Mouse (Mus musculus) MEL (cell line): Measurements from ENCODE around the gene Papola. TPM values are rescaled to one million over a fixed set of nuclear protein-coding genes. Genes with fewer than 3 reads are reported as not detected.

Experiments used
- DNase-seq: peaks from one replicate; pipeline ENCODE4 v3.0.0; 2011; ENCODE audit warnings: low read depth, low spot score
- H3K27ac ChIP-seq: 2 replicates; pipeline ENCODE4 v1.5.1; 2012; ENCODE audit warnings: low read depth, mild to moderate bottlenecking, control low read depth, low read length, moderate library complexity; ENCODE audit not compliant: control insufficient read depth
- H3K27me3 ChIP-seq, 2 experiments: fragments of 150-350 bp in 1 of 2; sonication (generic) in 1 of 2; 2 replicates each; pipeline ENCODE4 v1.6.1; 2012; ENCODE audit warnings: low read length in 2 of 2, mild to moderate bottlenecking in 2 of 2, improper control_type of control experiment in 1 of 2, moderate library complexity in 1 of 2; ENCODE audit not compliant: insufficient read depth in 2 of 2, control insufficient read depth in 1 of 2
- H3K36me3 ChIP-seq, 2 experiments: 2 replicates each; pipeline ENCODE4 v1.6.1; 2012 to 2014; ENCODE audit warnings: low read length in 2 of 2, improper control_type of control experiment in 1 of 2, inconsistent platforms in 1 of 2, mild to moderate bottlenecking in 1 of 2; ENCODE audit not compliant: insufficient read depth in 2 of 2, control insufficient read depth in 1 of 2
- H3K4me1 ChIP-seq, 2 experiments: fragments of 150-350 bp in 1 of 2; sonication (generic) in 1 of 2; 2 replicates each; pipeline ENCODE4 v1.6.1; 2012; ENCODE audit warnings: low read length in 2 of 2, improper control_type of control experiment in 1 of 2, mild to moderate bottlenecking in 1 of 2; ENCODE audit not compliant: insufficient read depth in 2 of 2, control insufficient read depth in 1 of 2
- H3K4me3 ChIP-seq, 2 experiments: fragments of 150-350 bp in 1 of 2; sonication (generic) in 1 of 2; 2 replicates each; pipeline ENCODE4 v1.5.1; 2012; ENCODE audit warnings: low read depth in 2 of 2, low read length in 2 of 2, mild to moderate bottlenecking in 2 of 2, moderate library complexity in 2 of 2, control low read depth in 1 of 2, improper control_type of control experiment in 1 of 2; ENCODE audit not compliant: control insufficient read depth in 1 of 2, insufficient read depth in 1 of 2
- H3K79me2 ChIP-seq: 2 replicates; pipeline ENCODE4 v1.6.1; 2012; ENCODE audit warnings: mild to moderate bottlenecking, low read length, moderate library complexity; ENCODE audit not compliant: control insufficient read depth, poor library complexity, insufficient read depth
- H3K9ac ChIP-seq: 2 replicates; pipeline ENCODE4 v1.6.1; 2012; ENCODE audit warnings: low read depth, mild to moderate bottlenecking, control low read depth, low read length, moderate library complexity; ENCODE audit not compliant: control insufficient read depth, poor library complexity, severe bottlenecking
- H3K9me3 ChIP-seq: fragments of 150-350 bp; sonication (generic); replicated peaks from 2 replicates; pipeline ENCODE4 v1.6.1; 2012; ENCODE audit warnings: mild to moderate bottlenecking, low read length, improper control_type of control experiment, moderate library complexity; ENCODE audit not compliant: insufficient read depth
- BHLHE40 ChIP-seq: IDR thresholded peaks from 2 replicates; pipeline ENCODE4 v1.6.1; 2012; ENCODE audit warnings: low read depth, mild to moderate bottlenecking, inconsistent platforms, low read length, improper control_type of control experiment, borderline replicate concordance
- CHD2 ChIP-seq: IDR thresholded peaks from 2 replicates; pipeline ENCODE4 v1.6.1; 2011; ENCODE audit warnings: low read length, improper control_type of control experiment
- CTCF ChIP-seq, 3 experiments: IDR thresholded peaks in 2 of 3; conservative IDR thresholded peaks in 1 of 3; 2 replicates each; pipeline ENCODE4 v1.5.1; 2011 to 2012; ENCODE audit warnings: low read length in 3 of 3, low read depth in 2 of 3, mild to moderate bottlenecking in 2 of 3, improper control_type of control experiment in 1 of 3, inconsistent platforms in 1 of 3, mixed read lengths in 1 of 3, moderate library complexity in 1 of 3; ENCODE audit not compliant: control insufficient read depth in 1 of 3, insufficient read depth in 1 of 3, poor library complexity in 1 of 3, severe bottlenecking in 1 of 3
- E2F4 ChIP-seq: IDR thresholded peaks from 2 replicates; pipeline ENCODE4 v1.6.1; 2011; ENCODE audit warnings: low read depth, low read length, improper control_type of control experiment, borderline replicate concordance
- ETS1 ChIP-seq: IDR thresholded peaks from 2 replicates; pipeline ENCODE4 v1.6.1; 2012; ENCODE audit warnings: low read depth, mild to moderate bottlenecking, inconsistent platforms, low read length, improper control_type of control experiment, moderate library complexity
- GABPA ChIP-seq: IDR thresholded peaks from 2 replicates; pipeline ENCODE4 v1.6.1; 2012; ENCODE audit warnings: low read depth, mild to moderate bottlenecking, inconsistent platforms, low read length, improper control_type of control experiment, moderate library complexity
- GATA1 ChIP-seq: IDR thresholded peaks from 2 replicates; pipeline ENCODE4 v1.6.1; 2011; ENCODE audit warnings: low read depth, low read length, improper control_type of control experiment
- HCFC1 ChIP-seq: IDR thresholded peaks from 2 replicates; pipeline ENCODE4 v1.6.1; 2012; ENCODE audit warnings: low read depth, mild to moderate bottlenecking, inconsistent platforms, low read length, improper control_type of control experiment, moderate library complexity
- KAT2A ChIP-seq: conservative IDR thresholded peaks from 2 replicates; pipeline ENCODE4 v1.6.1; 2012; ENCODE audit warnings: low read depth, low read length, improper control_type of control experiment, inconsistent platforms
- MAFK ChIP-seq: IDR thresholded peaks from 2 replicates; pipeline ENCODE4 v1.6.1; 2011; ENCODE audit warnings: low read depth, mild to moderate bottlenecking, low read length, improper control_type of control experiment, borderline replicate concordance
- MAX ChIP-seq: IDR thresholded peaks from 2 replicates; pipeline ENCODE4 v1.6.1; 2011; ENCODE audit warnings: low read length, improper control_type of control experiment
- MXI1 ChIP-seq: IDR thresholded peaks from 2 replicates; pipeline ENCODE4 v1.6.1; 2011; ENCODE audit warnings: mild to moderate bottlenecking, low read depth, low read length, improper control_type of control experiment
- MYC ChIP-seq: IDR thresholded peaks from 2 replicates; pipeline ENCODE4 v1.6.1; 2011; ENCODE audit warnings: low read depth, mild to moderate bottlenecking, low read length, improper control_type of control experiment, moderate library complexity
- NELFE ChIP-seq: IDR thresholded peaks from 2 replicates; pipeline ENCODE4 v1.6.1; 2011; ENCODE audit warnings: low read depth, low read length, improper control_type of control experiment
- POLR2A ChIP-seq, 2 experiments: IDR thresholded peaks; 2 replicates each; pipeline ENCODE4 v1.6.1; 2011 to 2012; ENCODE audit warnings: low read length in 2 of 2, mild to moderate bottlenecking in 2 of 2, control low read depth in 1 of 2, improper control_type of control experiment in 1 of 2, low read depth in 1 of 2, moderate library complexity in 1 of 2; ENCODE audit not compliant: control insufficient read depth in 1 of 2, insufficient read depth in 1 of 2, poor library complexity in 1 of 2
- POLR2AphosphoS5 ChIP-seq: IDR thresholded peaks from 2 replicates; pipeline ENCODE4 v1.6.1; 2012; ENCODE audit warnings: low read depth, borderline replicate concordance, mild to moderate bottlenecking, inconsistent platforms, low read length, moderate library complexity, mixed read lengths
- RCOR1 ChIP-seq: IDR thresholded peaks from 2 replicates; pipeline ENCODE4 v1.6.1; 2012; ENCODE audit warnings: low read depth, mild to moderate bottlenecking, inconsistent platforms, low read length, improper control_type of control experiment
- SIN3A ChIP-seq: IDR thresholded peaks from 2 replicates; pipeline ENCODE4 v1.6.1; 2012; ENCODE audit warnings: low read length, improper control_type of control experiment, inconsistent platforms
- TBP ChIP-seq: IDR thresholded peaks from 2 replicates; pipeline ENCODE4 v1.8.0; 2011; ENCODE audit warnings: low read depth, low read length, improper control_type of control experiment
- TCF12 ChIP-seq: IDR thresholded peaks from 2 replicates; pipeline ENCODE4 v1.6.1; 2014; ENCODE audit warnings: low read depth, mild to moderate bottlenecking, inconsistent platforms, low read length, improper control_type of control experiment, moderate library complexity
- USF1 ChIP-seq: IDR thresholded peaks from 2 replicates; pipeline ENCODE4 v1.6.1; 2014; ENCODE audit warnings: low read depth, mild to moderate bottlenecking, inconsistent platforms, low read length, improper control_type of control experiment, moderate library complexity
- ZKSCAN1 ChIP-seq: IDR thresholded peaks from 2 replicates; pipeline ENCODE4 v1.6.1; 2012; ENCODE audit warnings: low read depth, mild to moderate bottlenecking, inconsistent platforms, low read length, improper control_type of control experiment, moderate library complexity
- ZMIZ1 ChIP-seq: IDR thresholded peaks from 2 replicates; pipeline ENCODE4 v1.6.1; 2012; ENCODE audit warnings: low read depth, mild to moderate bottlenecking, inconsistent platforms, low read length, improper control_type of control experiment, moderate library complexity
- polyA plus RNA-seq, 2 experiments: library from polyadenylated mRNA; stranded (reverse) in 1 of 2; unstranded in 1 of 2; fragments of >175 nt in 1 of 2; fragments of >200 nt in 1 of 2; gene quantifications; 2 replicates each; pipeline versions ENCODE4 v1.2.1 to v1.2.4; 2012; ENCODE audit warnings: low replicate concordance in 2 of 2, low read depth in 1 of 2; ENCODE audit not compliant: insufficient read length in 2 of 2, insufficient read depth in 1 of 2, missing spikeins in 1 of 2
- total RNA-seq: library from RNA; depleted of rRNA; stranded (reverse); fragments of 300-350 nt; gene quantifications from 2 replicates; pipeline ENCODE4 v1.2.3, GENCODE M21; 2012

Gene Papola
- total and polyA plus RNA-seq, 3 experiments: 144 to 329 (median 193) TPM

DNA sequence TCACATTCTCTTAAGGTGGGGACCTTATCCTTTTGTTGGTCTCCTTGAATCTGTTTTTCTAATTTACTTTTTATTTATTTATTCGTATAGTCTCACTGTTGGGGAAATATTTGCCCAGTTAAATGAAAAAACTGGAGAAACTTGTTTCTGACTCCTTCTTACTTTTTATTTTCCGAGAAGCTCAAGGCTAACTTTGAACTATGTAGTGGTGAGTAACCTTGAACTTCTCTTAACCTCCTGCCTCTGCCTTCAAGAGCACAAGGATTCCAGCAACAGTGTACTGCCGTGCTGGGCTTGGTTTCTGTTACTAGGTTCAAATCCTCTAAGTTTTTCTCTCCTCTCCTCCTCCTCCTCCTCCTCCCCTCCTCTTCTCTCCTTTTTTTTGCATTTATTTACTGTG is 22.9 kb upstream of the Papola start:
- no peak for TF ChIP-seq GABPA
- no peak for TF ChIP-seq E2F4
- no peak for TF ChIP-seq MAX
- no peak for TF ChIP-seq CTCF (IDR thresholded peaks at IDR 0.05 in 2 of 3, conservative IDR thresholded peaks at IDR 0.05 in 1 of 3; ENCODE audit: control insufficient read depth in 1 of 3, insufficient read depth in 1 of 3, low read depth in 2 of 3, low read length in 3 of 3, poor library complexity in 1 of 3, severe bottlenecking in 1 of 3)
- no peak for TF ChIP-seq TCF12
- TF ChIP-seq HCFC1: no peak
- TF ChIP-seq MAFK: no peak
- H3K36me3 ChIP-seq: peaks cover 0 to 2% of the 10 kb centered on the region in 2 experiments; a peak in 2 of 4 replicates
- no peak for DNase-seq
- no peak overlapping the region for H3K9ac ChIP-seq
- H3K27ac ChIP-seq: no peak overlapping the region
- H3K4me1 ChIP-seq: peaks cover 3 to 15% of the 10 kb centered on the region in 2 experiments; a peak in 3 of 4 replicates
- no peak overlapping the region for H3K4me3 ChIP-seq
- no peaks in the 10 kb centered on the region for H3K9me3 ChIP-seq
- H3K27me3 ChIP-seq: no peaks in the 10 kb centered on the region
- H3K79me2 ChIP-seq: no peaks in the 10 kb centered on the region

GRCm38 (mm10) chr12:105769700-105770099 is 14.8 kb upstream of the Papola start:
- no peak overlapping the region for H3K27ac ChIP-seq
- no peaks in the 10 kb centered on the region for H3K9me3 ChIP-seq
- DNase-seq: no peak
- H3K9ac ChIP-seq: no peak overlapping the region
- H3K27me3 ChIP-seq: no peaks in the 10 kb centered on the region
- no peak overlapping the region for H3K4me3 ChIP-seq
- no peaks in the 10 kb centered on the region for H3K36me3 ChIP-seq
- H3K4me1 ChIP-seq: no peaks in the 10 kb centered on the region
- H3K79me2 ChIP-seq: no peaks in the 10 kb centered on the region
- TF ChIP-seq KAT2A (no peak), ETS1 (no peak), TCF12 (no peak), ZMIZ1 (no peak), MAX (no peak), BHLHE40 (no peak), CHD2 (no peak), MYC (no peak)

DNA sequence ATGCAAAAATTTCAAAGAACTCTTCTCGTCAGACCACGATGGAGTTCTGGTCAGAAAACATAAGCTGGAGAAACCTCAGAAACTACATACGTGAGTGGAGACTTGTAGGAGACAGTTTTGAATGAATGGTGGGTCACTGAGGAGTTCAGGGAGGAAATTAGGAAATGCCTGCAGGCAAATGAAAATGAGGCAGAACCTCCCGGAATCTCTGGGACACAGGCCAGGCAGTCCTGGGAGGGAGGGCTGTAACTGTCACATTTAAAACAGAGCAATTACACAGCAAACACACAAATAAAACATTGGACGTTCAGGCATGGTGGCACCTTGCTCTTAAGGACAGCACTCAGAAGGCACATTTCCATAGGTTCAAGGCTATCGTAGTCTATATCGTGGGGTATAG is 9.6 kb upstream of the Papola start:
- no peaks in the 10 kb centered on the region for H3K9me3 ChIP-seq
- TF ChIP-seq POLR2A (IDR thresholded peaks at IDR 0.05; ENCODE audit: control insufficient read depth in 1 of 2, insufficient read depth in 1 of 2, low read depth in 1 of 2, low read length in 2 of 2, poor library complexity in 1 of 2) (no peak), GATA1 (no peak), MAX (no peak), MXI1 (no peak), SIN3A (no peak), ZKSCAN1 (no peak), USF1 (no peak), POLR2AphosphoS5 (no peak), MAFK (no peak), NELFE (no peak), RCOR1 (no peak), KAT2A (no peak), TBP (no peak)
- TF ChIP-seq, all 39 proteins: peak for 0
- Histone ChIP-seq H3K9ac (no peak overlapping the region), H3K27me3 (no peaks in the 10 kb centered on the region), H3K27ac (no peak overlapping the region), H3K79me2 (no peaks in the 10 kb centered on the region), H3K4me3 (no peak overlapping the region), H3K4me1 (peaks cover 5 to 10% of the 10 kb centered on the region in 2 experiments; a peak in 3 of 4 replicates), H3K36me3 (peaks cover 0 to 12% of the 10 kb centered on the region in 2 experiments; a peak in 2 of 4 replicates)
- no peak for DNase-seq
